In genomic region chr2:115688282-115688681, GRCm38 (mm10) we compare ENCODE assay signal across 10 mouse cellular contexts.
DNase-seq lines count a peak whose midpoint lies in the region; ATAC-seq lines count a peak whose summit lies in the region.
"Had no signal": no experiment of that assay in that cellular context is flagged by ENCODE, and none has a peak within 500 bp of the region (broad histone marks: within the 10 kb centered on the region; RNA-seq: fewer than 3 reads in every experiment).

No protein-coding gene starts in this region.

- DNase-seq in heart, adult 11 months = peak; percentile 50
- no peak for DNase-seq in heart, adult 18-20 months
- peak; percentile 74 to 83 for DNase-seq in layer of hippocampus, adult 18-20 months (ENCODE audit: low spot score in 2 of 2)
- DNase-seq in adrenal gland, adult 8-10 months = no peak
- no peak for DNase-seq in gastrocnemius, postnatal 14 days

- no peak overlapping the region for H3K27ac ChIP-seq in forebrain, embryonic 12.5 days
- H3K27ac ChIP-seq in midbrain, embryonic 15.5 days = no peak overlapping the region
- no peak overlapping the region for H3K27ac ChIP-seq in liver, embryonic 12.5 days
- H3K27ac ChIP-seq: heart, embryonic 13.5 days had no signal

- H3K36me3 ChIP-seq in forebrain, embryonic 12.5 days (replicated peaks) = no peaks in the 10 kb centered on the region
- no peaks in the 10 kb centered on the region for H3K36me3 ChIP-seq in midbrain, embryonic 15.5 days (replicated peaks)
- 0 out of 2 replicates have a peak, but pooled peaks cover 7% of the 10 kb centered on the region for H3K36me3 ChIP-seq in liver, embryonic 12.5 days

- H3K9me3 ChIP-seq in forebrain, embryonic 12.5 days = no peaks in the 10 kb centered on the region
- H3K9me3 ChIP-seq in midbrain, embryonic 15.5 days = no peaks in the 10 kb centered on the region
- no peaks in the 10 kb centered on the region for H3K9me3 ChIP-seq in liver, embryonic 12.5 days (replicated peaks)
- H3K9me3 ChIP-seq: heart, embryonic 13.5 days had no signal

- H3K9ac ChIP-seq in forebrain, embryonic 12.5 days = no peak overlapping the region
- H3K9ac ChIP-seq in midbrain, embryonic 15.5 days = no peak overlapping the region
- H3K9ac ChIP-seq in liver, embryonic 12.5 days = no peak overlapping the region
- H3K9ac ChIP-seq: heart, embryonic 13.5 days had no signal

- intact Hi-C loops in gastrocnemius, postnatal 14 days (cut with DNase I; ENCODE audit: low total_unique reads) = no loop called here

- no peak overlapping the region for H3K4me3 ChIP-seq in forebrain, embryonic 12.5 days (replicated peaks)
- no peak overlapping the region for H3K4me3 ChIP-seq in midbrain, embryonic 15.5 days
- H3K4me3 ChIP-seq in liver, embryonic 12.5 days = no peak overlapping the region
- H3K4me3 ChIP-seq: heart, embryonic 13.5 days had no signal

- ATAC-seq in forebrain, embryonic 12.5 days (ENCODE audit: low FRiP score) = 0 out of 2 replicates have a peak, but pooled peaks have one; percentile 65
- peak; percentile 62 for ATAC-seq in midbrain, embryonic 15.5 days (replicated peaks)
- ATAC-seq in liver, embryonic 12.5 days = no peak
- ATAC-seq: lung, postnatal 0 days had no signal

- H3K27me3 ChIP-seq in forebrain, embryonic 12.5 days = no peaks in the 10 kb centered on the region
- H3K27me3 ChIP-seq in midbrain, embryonic 15.5 days (replicated peaks) = no peaks in the 10 kb centered on the region
- H3K27me3 ChIP-seq in liver, embryonic 12.5 days (replicated peaks) = no peaks in the 10 kb centered on the region
- H3K27me3 ChIP-seq: heart, embryonic 13.5 days had no signal

- H3K4me1 ChIP-seq in forebrain, embryonic 12.5 days = peaks cover 9% of the 10 kb centered on the region; the same call in 1 of the 2 replicates
- H3K4me1 ChIP-seq in midbrain, embryonic 15.5 days = no peaks in the 10 kb centered on the region; the same call in 1 of the 2 replicates
- H3K4me1 ChIP-seq in liver, embryonic 12.5 days = no peaks in the 10 kb centered on the region
- H3K4me1 ChIP-seq: heart, embryonic 13.5 days had no signal

- no peak overlapping the region for H3K4me2 ChIP-seq in forebrain, embryonic 12.5 days
- H3K4me2 ChIP-seq in midbrain, embryonic 15.5 days = no peak overlapping the region
- H3K4me2 ChIP-seq in liver, embryonic 12.5 days = no peak overlapping the region
- H3K4me2 ChIP-seq: heart, embryonic 13.5 days had no signal

- 71% methylated on average over 6 of the region's 6 CpGs for WGBS in forebrain, embryonic 12.5 days
- 58% methylated on average over 6 of the region's 6 CpGs for WGBS in midbrain, embryonic 15.5 days
- WGBS in liver, embryonic 12.5 days (ENCODE audit: insufficient replicate concordance) = 77% methylated on average over 6 of the region's 6 CpGs

Comparison
In these comparisons a context has a peak if more than half of its experiments do, and no peak if none do; other contexts are left out.
1. DNase-seq: peak in heart, adult 11 months (single experiment) and layer of hippocampus, adult 18-20 months (2 of 2); none in heart, adult 18-20 months (0 of 2), adrenal gland, adult 8-10 months (single experiment) and gastrocnemius, postnatal 14 days (single experiment).